Mouse (Mus musculus): Measurements from ENCODE around the gene Nedd9. TPM values are rescaled to one million over a fixed set of nuclear protein-coding genes. Genes with fewer than 3 reads are reported as not detected.
A peak's percentile ranks its signal among the peaks of the same experiment; 100 is the strongest.

Nedd9 gene
- polyA plus RNA-seq, 1 experiment from 2014 or later: 25.4 TPM

DNA sequence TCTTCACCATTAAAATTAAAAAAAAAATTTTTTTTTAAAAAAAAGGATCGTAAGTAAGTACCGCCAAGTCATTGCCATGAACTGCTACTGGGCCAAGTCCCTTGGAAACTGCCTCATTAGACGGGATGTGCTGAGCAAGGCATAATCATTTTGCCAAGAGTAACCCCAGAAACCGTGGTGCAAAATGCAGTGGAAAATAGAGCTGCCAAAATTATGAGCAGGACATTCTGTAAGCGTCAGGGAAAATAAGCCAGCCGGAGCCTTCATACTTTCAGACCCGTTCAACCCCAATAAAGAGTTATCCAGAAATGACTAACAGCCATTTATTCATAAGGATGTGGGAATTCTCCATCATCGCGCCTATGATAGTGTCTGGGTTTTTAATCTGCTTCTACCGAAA, 129.2 kb downstream of the Nedd9 start:
- H3K9me3 ChIP-seq: no peaks in the 10 kb centered on the region
- H3K36me3 ChIP-seq: no peaks in the 10 kb centered on the region
- no peaks in the 10 kb centered on the region for H3K27me3 ChIP-seq
- peak overlapping the region; percentile 75 for H3K9ac ChIP-seq (replicated peaks)
- peak overlapping the region; percentile 62 for H3K4me3 ChIP-seq
- H3K4me1 ChIP-seq: peaks cover 63% of the 10 kb centered on the region
- H3K4me2 ChIP-seq (replicated peaks): peak overlapping the region; percentile 74
- H3K27ac ChIP-seq (replicated peaks): peak overlapping the region; percentile 94
- 5% methylated on average over 10 of the region's 10 CpGs for WGBS
- ATAC-seq (replicated peaks): no peak

DNA sequence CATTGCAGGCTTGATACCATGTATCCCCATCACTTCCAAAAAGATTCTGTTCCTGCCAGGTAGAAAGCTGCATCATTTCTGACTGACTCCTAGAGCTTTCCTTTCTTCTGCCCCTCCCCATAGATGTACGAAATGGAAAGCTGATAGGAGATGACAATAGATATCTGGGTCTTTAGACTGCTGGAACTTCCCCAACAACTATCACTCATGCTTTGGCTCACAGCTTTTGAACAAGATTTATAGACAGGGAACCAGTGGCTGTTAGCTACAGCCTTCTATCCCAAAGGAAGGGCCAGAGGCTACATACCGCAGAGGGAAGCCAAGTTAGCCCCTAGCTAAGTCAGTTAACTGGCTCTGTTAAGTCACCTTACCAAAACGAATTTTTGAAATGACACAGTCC, 129.6 kb downstream of the Nedd9 start:
- ATAC-seq (replicated peaks): no peak
- peaks cover 68% of the 10 kb centered on the region for H3K4me1 ChIP-seq
- H3K36me3 ChIP-seq: no peaks in the 10 kb centered on the region
- H3K4me2 ChIP-seq (replicated peaks): peak overlapping the region; percentile 74
- H3K27ac ChIP-seq (replicated peaks): no peak overlapping the region
- no peaks in the 10 kb centered on the region for H3K27me3 ChIP-seq
- H3K9ac ChIP-seq (replicated peaks): peak overlapping the region; percentile 75
- 12% methylated on average over 3 of the region's 3 CpGs for whole genome bisulfite sequencing
- peak overlapping the region; percentile 62 for H3K4me3 ChIP-seq
- no peaks in the 10 kb centered on the region for H3K9me3 ChIP-seq

DNA sequence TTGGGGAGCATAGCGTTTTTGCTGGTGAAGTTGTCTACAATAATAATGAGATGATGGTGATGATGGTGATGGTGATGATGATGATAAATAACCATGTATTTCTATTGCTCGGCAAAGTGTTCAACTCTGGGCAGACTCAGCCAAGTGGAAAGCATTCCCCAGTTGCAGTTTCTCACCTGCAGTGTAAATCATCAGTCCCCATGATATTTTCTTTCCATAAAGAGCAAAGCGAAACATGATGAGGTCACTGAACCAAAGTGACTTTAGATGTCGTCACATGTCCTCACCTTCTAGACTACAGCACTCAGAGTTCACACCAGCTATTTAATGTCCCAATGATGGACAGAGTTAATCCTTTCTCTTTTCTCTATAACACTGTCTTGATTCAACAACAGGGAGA, 130.0 kb downstream of the Nedd9 start:
- H3K36me3 ChIP-seq: no peaks in the 10 kb centered on the region
- H3K9ac ChIP-seq (replicated peaks): peak overlapping the region; percentile 13; the same call in 1 of the 2 replicates
- H3K27me3 ChIP-seq: no peaks in the 10 kb centered on the region
- no peak overlapping the region for H3K27ac ChIP-seq (replicated peaks)
- H3K4me2 ChIP-seq (replicated peaks): peak overlapping the region; percentile 74
- peak overlapping the region; percentile 62 for H3K4me3 ChIP-seq
- 45% methylated on average over 4 of the region's 4 CpGs for WGBS
- ATAC-seq (replicated peaks): no peak
- no peaks in the 10 kb centered on the region for H3K9me3 ChIP-seq
- peaks cover 72% of the 10 kb centered on the region for H3K4me1 ChIP-seq

DNA sequence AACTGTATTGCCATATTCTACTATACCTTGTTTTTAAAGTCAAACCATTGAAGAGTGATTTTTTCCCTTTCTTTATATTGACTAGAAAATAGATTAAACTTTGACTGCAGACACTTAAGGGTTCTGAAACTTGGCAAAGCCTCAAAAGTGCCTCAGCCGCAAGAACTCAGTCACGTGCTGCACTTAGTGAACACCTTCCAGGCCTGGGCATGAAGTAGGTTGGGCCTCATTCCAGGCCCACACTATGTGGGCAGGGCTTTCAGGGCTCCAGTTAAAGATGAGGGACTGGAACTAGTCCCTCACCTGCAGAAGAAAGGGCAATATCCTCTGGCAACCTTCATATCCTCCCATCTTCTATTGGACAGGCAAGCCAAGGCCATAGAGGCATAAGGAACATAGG, 131.6 kb downstream of the Nedd9 start:
- Histone ChIP-seq H3K9ac (replicated peaks) (no peak overlapping the region), H3K4me1 (peaks cover 69% of the 10 kb centered on the region), H3K36me3 (no peaks in the 10 kb centered on the region), H3K27me3 (no peaks in the 10 kb centered on the region), H3K9me3 (no peaks in the 10 kb centered on the region), H3K27ac (replicated peaks) (peak overlapping the region; percentile 40; the same call in 1 of the 2 replicates), H3K4me2 (replicated peaks) (peak overlapping the region; percentile 74), H3K4me3 (peak overlapping the region; percentile 15)
- WGBS: 36% methylated on average over 2 of the region's 2 CpGs
- no peak for ATAC-seq (replicated peaks)

DNA sequence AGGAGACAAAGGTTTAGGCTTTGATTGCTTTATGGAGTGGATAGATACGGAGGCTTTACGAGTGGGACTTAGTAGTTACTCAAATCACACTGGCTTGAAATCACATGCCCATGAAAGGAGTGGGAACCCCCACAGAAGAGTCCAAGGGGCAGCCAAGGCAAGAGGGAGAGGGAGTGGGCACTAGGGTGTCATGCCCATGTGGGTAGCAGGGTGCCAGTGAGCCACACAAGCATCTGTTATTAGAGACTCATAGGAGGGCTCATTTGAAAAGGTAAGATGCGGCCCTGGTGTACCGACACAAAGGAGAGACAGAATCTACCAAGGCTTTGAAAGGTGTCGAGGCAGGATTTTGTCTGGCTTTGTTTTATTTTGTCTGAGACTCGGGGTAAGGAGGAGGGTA, 132.6 kb downstream of the Nedd9 start:
- Histone ChIP-seq H3K4me3 (peak overlapping the region; percentile 12), H3K4me1 (peaks cover 60% of the 10 kb centered on the region), H3K27me3 (no peaks in the 10 kb centered on the region), H3K36me3 (no peaks in the 10 kb centered on the region), H3K9me3 (no peaks in the 10 kb centered on the region), H3K27ac (replicated peaks) (peak overlapping the region; percentile 67), H3K4me2 (replicated peaks) (peak overlapping the region; percentile 74), H3K9ac (replicated peaks) (0 out of 2 replicates have a peak overlapping the region, but pooled peaks have one; percentile 3)
- 8% methylated on average over 6 of the region's 6 CpGs for WGBS
- ATAC-seq (replicated peaks): no peak

DNA sequence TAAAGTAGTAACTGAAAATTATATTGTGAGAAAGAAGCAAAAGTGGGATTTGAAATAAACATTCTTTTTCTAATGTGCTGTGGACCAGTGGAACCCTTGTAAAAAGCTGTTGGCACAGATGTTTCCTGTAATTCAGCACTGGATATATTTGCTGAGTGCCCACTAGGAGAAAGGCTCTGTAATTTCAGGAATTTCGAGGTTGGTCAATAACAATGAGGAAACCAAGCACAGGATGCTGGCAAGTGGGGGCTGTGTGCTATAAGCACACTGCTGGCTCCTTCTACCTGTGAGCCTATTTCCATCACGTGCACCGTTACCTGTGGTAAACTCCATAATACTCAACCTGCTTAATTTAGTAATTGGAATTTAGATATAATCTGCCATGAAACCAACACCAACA, 133.5 kb downstream of the Nedd9 start:
- H3K4me1 ChIP-seq: peaks cover 55% of the 10 kb centered on the region
- 66% methylated on average over 3 of the region's 3 CpGs for WGBS

DNA sequence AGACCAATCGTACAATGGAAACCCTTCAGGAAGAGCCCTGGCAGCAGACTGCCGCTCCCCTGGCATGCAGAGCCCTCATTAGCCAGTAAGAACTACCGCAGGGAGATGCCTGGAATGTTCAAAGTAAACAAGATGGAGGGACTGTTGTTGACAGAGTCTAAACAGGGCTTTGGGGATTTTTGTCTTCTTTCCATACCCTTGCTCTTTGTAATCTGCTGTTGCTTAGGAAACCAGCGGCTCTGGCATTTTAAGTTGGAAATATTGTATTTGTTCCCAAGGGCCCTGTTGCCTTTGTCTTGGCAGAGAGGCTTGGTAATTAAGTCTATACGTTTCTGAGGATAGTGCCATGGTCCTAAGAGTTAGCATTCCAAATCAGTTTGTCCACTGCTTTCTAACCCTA, 134.8 kb downstream of the Nedd9 start:
- Histone ChIP-seq H3K4me2 (replicated peaks) (no peak overlapping the region), H3K27me3 (no peaks in the 10 kb centered on the region), H3K36me3 (no peaks in the 10 kb centered on the region), H3K9me3 (no peaks in the 10 kb centered on the region), H3K4me3 (no peak overlapping the region), H3K27ac (replicated peaks) (peak overlapping the region; percentile 68), H3K9ac (replicated peaks) (no peak overlapping the region), H3K4me1 (peaks cover 51% of the 10 kb centered on the region)
- 9% methylated on average over 5 of the region's 5 CpGs for WGBS
- ATAC-seq (replicated peaks): peak; percentile 70

More for the DNA sequence above, 133.5 kb downstream of the Nedd9 start:
- no peaks in the 10 kb centered on the region for H3K27me3 ChIP-seq
- no peak for ATAC-seq (replicated peaks)
- no peak overlapping the region for H3K9ac ChIP-seq (replicated peaks)
- no peak overlapping the region for H3K4me3 ChIP-seq
- peak overlapping the region; percentile 14; the same call in 1 of the 2 replicates for H3K27ac ChIP-seq (replicated peaks)
- H3K36me3 ChIP-seq: no peaks in the 10 kb centered on the region
- H3K4me2 ChIP-seq (replicated peaks): 0 out of 2 replicates have a peak overlapping the region, but pooled peaks have one; percentile 3
- no peaks in the 10 kb centered on the region for H3K9me3 ChIP-seq

DNA sequence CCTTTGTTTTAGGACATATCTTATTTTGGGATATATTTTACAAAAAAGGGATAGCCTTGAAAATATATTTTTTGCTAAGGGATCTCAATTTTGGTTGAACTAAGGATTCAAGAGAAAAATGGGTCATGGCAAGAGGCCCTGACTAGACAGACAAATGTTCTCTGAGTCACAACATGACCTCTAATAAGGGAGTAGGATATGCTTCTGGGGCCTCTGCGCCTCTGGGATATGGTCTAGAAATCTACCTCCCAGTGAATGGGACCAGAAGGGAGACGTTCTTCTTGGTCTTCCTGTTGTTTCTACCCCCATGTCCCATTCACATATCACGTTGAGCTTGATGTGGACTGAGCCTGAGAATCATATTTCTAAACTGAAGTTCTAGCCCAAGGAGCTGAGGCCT, 136.6 kb downstream of the Nedd9 start:
- Histone ChIP-seq H3K9me3 (no peaks in the 10 kb centered on the region), H3K9ac (replicated peaks) (no peak overlapping the region), H3K4me3 (no peak overlapping the region), H3K4me1 (peaks cover 35% of the 10 kb centered on the region), H3K27me3 (no peaks in the 10 kb centered on the region), H3K27ac (replicated peaks) (no peak overlapping the region), H3K36me3 (no peaks in the 10 kb centered on the region), H3K4me2 (replicated peaks) (no peak overlapping the region)
- no peak for ATAC-seq (replicated peaks)
- 93% methylated on average over 3 of the region's 3 CpGs for WGBS

DNA sequence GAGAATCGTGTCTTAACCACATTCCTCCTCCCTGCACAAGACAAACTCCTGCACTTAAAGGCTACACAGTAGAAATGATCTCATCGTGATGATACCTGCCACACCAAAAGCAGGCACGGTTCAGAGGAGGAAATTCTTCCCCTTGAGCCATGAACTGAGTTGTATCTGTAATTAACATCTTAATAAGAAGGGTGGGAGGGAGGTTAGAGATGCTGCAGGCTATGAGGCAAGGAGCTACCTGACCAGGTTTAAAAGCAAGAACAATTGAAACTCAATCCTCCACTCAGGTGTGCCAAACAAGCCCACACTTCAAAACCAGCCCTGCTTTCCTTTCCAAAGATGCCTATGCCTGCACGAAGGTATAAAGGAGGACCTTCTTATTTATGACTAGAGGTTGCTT, 137.4 kb downstream of the Nedd9 start:
- Histone ChIP-seq H3K36me3 (no peaks in the 10 kb centered on the region), H3K4me3 (no peak overlapping the region), H3K4me1 (peaks cover 32% of the 10 kb centered on the region), H3K4me2 (replicated peaks) (no peak overlapping the region), H3K9ac (replicated peaks) (no peak overlapping the region), H3K27ac (replicated peaks) (no peak overlapping the region), H3K27me3 (no peaks in the 10 kb centered on the region), H3K9me3 (no peaks in the 10 kb centered on the region)
- no peak for ATAC-seq (replicated peaks)
- WGBS: 75% methylated on average over 4 of the region's 4 CpGs

DNA sequence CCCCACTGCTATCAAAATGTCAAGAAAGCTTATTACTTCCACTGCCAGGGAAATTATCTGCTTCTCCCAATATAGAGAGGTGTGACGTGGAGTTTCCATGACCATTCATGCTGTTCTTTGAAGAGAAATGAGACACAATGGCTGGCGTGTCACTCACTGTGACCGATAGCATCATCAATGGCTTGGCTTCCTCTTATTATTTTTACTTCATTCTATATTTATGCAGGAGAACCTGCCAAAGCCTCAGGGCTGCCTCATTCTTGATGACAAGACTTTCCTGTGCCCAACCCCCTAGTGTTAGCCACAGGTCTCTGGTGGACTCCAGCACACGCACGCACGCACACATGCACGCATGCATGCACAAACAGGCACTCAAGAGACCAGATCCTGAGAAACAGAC, 141.4 kb downstream of the Nedd9 start:
- Histone ChIP-seq H3K9me3 (no peaks in the 10 kb centered on the region), H3K27ac (replicated peaks) (no peak overlapping the region), H3K4me2 (replicated peaks) (no peak overlapping the region), H3K27me3 (no peaks in the 10 kb centered on the region), H3K9ac (replicated peaks) (no peak overlapping the region), H3K36me3 (no peaks in the 10 kb centered on the region), H3K4me1 (peaks cover 14% of the 10 kb centered on the region; the same call in 1 of the 2 replicates), H3K4me3 (no peak overlapping the region)
- ATAC-seq (replicated peaks): no peak
- 80% methylated on average over 7 of the region's 7 CpGs for WGBS

DNA sequence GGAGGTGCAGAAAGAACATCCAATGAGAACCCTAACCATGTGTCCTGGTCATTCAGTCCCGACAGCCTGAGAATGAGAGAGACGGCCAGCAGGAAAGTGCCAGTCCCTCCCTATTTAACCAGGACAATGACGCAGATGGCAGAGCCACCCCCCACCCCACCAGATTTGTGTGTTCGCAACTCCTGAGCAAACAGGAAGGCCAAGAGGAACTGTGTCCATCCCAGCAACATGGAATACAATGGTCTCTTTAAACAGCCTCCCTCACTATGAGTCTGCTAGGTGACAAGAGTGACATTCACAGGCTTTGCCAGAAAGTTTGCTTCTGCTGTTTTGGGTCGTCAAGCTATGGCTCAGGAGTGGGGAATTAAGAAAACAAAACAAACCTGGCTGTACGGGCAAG, 141.9 kb downstream of the Nedd9 start:
- Histone ChIP-seq H3K9me3 (no peaks in the 10 kb centered on the region), H3K9ac (replicated peaks) (no peak overlapping the region), H3K4me3 (no peak overlapping the region), H3K4me1 (peaks cover 16% of the 10 kb centered on the region), H3K27ac (replicated peaks) (no peak overlapping the region), H3K27me3 (no peaks in the 10 kb centered on the region), H3K4me2 (replicated peaks) (no peak overlapping the region), H3K36me3 (no peaks in the 10 kb centered on the region)
- 39% methylated on average over 6 of the region's 6 CpGs for WGBS
- 0 out of 2 replicates have a peak, but pooled peaks have one; percentile 24 for ATAC-seq (replicated peaks)

DNA sequence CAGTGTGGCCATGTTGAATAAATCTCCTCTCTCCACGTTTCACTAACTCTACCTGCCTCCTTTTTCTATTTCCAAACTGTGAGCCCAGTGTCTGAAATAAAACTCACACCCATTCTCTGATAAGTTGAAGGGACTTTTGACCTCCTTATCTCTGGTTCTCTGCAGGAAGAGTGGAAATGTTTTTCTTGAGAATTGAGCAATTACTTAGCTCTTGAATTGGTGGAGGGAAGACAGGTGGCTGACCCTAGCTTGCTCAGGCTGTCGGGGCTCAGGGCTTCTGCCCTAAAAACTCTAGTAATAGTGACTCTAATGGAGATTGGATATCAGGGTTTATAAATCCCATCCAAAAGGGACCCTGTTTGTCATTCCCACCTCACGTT, 143.3 kb downstream of the Nedd9 start:
- Histone ChIP-seq H3K4me2 (replicated peaks) (no peak overlapping the region), H3K4me3 (no peak overlapping the region), H3K9ac (replicated peaks) (no peak overlapping the region), H3K4me1 (peaks cover 29% of the 10 kb centered on the region), H3K27me3 (no peaks in the 10 kb centered on the region), H3K27ac (replicated peaks) (no peak overlapping the region), H3K36me3 (no peaks in the 10 kb centered on the region), H3K9me3 (no peaks in the 10 kb centered on the region)
- 85% methylated on average over 3 of the region's 3 CpGs for WGBS
- ATAC-seq (replicated peaks): no peak

DNA sequence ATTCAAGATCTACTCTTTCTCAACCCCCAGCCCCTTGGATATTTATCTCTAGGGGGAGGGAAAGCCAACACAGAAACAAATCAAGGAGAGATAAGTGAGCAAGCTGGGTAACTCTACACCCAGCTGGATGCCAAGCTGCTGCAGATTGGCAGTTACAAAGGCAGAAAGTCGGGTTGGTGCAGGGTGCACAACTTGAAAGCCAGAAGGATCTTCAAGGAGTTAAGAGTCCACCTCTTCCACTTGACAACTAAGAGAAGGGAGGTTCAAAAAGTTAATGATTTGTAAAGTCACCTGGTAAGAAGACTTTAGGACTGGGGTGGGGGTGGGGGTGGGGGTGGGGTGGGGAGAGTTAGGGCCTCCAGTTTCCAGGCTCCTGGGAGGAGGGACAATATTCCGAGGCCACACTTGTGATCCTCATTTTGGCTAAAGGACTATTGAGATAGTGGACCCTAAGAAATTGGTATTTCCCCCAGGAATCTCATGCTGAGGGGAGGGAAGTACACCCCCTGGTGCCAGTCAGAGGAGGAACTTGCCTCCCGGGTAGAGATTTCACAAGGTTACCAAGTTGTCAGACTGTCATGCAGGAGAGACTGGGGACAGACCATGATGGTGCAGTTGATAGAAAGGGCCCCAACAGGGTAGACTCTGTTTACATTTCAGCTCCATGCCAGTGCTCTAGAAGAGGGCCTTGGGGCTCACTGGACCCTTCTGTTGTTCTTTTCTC, 143.8 kb downstream of the Nedd9 start:
- no peak overlapping the region for H3K4me3 ChIP-seq
- H3K4me2 ChIP-seq (replicated peaks): no peak overlapping the region
- no peak for ATAC-seq (replicated peaks)
- WGBS: 76% methylated on average over 3 of the region's 3 CpGs
- no peaks in the 10 kb centered on the region for H3K9me3 ChIP-seq
- no peaks in the 10 kb centered on the region for H3K27me3 ChIP-seq
- no peak overlapping the region for H3K27ac ChIP-seq (replicated peaks)
- no peaks in the 10 kb centered on the region for H3K36me3 ChIP-seq
- H3K4me1 ChIP-seq: peaks cover 34% of the 10 kb centered on the region
- no peak overlapping the region for H3K9ac ChIP-seq (replicated peaks)

All from forebrain, embryonic 15.5 days (tissue).